Mouse (Mus musculus): ENCODE measurements at regions not wholly inside any gene's neighbourhood (a gene's known extent, or its start where the extent isn't known, plus 50 kb on each side); places are given as distances from the start of the nearest gene placed in this dataset.

DNA sequence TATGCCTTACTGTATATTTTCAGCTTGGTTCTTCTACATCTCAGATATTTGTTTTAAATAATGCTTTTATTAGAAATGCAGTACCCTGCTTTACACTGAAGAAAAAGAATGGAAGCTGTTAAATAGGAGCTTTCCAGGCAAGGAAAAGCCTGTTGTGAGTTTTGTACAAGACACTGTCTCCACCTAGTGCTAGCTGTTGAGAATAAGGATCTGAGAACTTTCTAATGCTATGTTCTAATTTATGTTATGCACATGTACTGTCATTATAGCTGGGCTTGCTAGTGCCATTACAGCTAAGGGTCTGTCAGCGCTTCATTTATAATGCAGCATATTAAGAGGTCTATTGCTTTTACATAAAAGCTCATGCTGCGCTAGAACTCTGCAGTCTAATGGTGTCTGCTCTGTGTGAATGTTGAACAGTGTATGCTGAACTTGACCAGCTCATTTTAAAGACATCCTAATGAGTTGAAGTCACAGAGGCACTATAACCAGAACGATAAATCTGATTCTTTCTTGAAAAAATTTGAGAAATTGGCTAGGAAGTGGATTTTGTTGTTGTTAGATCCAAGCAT lies 315.4 kb upstream of the Dnajc24 start:
- no peak for DNase-seq

- no peak for DNase-seq
These were observed 343.4 kb upstream of the Dnajc24 start for GRCm38 (mm10) chr2:106346781-106347180.

GRCm38 (mm10) chr2:106347249-106347648 lies 343.9 kb upstream of the Dnajc24 start:
- no peak for DNase-seq

- no peak for DNase-seq
These were observed 337.5 kb upstream of the Mpped2 start for GRCm38 (mm10) chr2:106355565-106355964.

DNA sequence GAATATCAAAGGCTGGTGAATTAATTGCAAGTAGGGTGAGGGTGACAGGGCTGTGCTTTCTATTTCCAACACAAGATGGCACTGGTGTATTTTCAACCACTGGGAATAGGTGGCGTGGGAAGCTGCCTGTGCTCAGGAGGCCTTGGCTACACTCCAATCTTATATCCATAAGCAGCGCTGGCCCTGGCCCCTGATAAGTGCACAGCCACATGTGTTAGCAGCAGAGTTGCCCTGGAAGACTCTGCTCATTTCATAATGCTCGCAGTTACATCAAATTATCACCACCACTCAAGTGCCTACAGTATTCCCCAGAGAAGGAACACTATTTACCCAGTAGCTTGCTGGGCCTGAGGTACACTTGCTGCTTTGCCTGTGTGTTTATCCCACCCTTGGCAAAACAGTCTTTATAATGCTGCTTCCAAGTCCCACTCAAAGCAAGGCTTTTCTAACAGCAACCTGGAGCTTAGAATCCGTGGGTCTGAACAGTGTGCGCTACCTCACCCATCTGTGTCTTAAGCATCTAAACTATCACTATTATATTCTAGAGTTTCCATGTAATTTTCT lies 337.0 kb upstream of the Mpped2 start:
- peak; percentile 60 for DNase-seq

DNA sequence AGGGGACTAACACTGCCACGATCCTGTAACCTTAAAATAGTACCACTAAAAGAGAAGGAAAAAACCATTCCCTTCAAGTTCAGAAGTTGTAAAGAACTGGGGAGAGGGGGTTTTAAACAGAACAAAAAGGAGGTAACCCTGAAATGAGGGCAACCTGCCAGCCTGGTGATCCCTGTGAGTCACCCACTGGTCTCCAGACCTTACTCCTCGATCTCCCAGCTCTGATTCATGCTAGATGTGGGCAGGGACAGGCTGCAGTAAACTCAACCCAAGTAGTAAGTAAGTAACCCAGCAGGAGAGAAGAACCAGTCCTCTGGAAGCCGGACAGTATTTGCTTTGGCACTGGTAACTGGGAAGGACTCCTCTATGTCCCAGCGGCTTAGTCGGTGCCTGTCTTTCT lies 324.4 kb upstream of the Mpped2 start:
- DNase-seq, result no peak

- DNase-seq, result peak; percentile 60
These were observed 309.4 kb upstream of the Mpped2 start for GRCm38 (mm10) chr2:106383415-106384285.

GRCm38 (mm10) chr2:106384286-106384595 lies 308.8 kb upstream of the Mpped2 start:
- DNase-seq, result peak; percentile 36

- peak; percentile 67 for DNase-seq
These were observed 308.2 kb upstream of the Mpped2 start for GRCm38 (mm10) chr2:106384842-106385241.

DNA sequence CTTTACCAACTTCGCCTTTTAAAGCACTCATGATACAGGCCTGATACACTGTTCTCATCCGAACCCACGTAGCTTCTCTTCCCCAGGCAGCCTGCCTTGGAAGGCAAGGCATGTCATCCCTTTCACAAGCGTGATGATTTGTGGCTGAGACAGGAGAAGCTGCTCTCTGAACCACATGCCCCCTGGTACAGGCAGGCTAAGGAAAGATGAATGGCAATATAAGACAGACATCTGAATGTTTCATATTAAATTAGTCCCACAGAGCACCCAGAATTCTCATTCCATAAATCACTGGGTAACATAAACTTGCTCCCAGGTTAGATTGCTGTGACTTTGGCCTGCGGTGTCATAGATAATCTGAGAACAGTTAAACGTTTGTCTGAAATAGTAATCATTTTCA lies 280.9 kb upstream of the Mpped2 start:
- DNase-seq, result no peak

DNA sequence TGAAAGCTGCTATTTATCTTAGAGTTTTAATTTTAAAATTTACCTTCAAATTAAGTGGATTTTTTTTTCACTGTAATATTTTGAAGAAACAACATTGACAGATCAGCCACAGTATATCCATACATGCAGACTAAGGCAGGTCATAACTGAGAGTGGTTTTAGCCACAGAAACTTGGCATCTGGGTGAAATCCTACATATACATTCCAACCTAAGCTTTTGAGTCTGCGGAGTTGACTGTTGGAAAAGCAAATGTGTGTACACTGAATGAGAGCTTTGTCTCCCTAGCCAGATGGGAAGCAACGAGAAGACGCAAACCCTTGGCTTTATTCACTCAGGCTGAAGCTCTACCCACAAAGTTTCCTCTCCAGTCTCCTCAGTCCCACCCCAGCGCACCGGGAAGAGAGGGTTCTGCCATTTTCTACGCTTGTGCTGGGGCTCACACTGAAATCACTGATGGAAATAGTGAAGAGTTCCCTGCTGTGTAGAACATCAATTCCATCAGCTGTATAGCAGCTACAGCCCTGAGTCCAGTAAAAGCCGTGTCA lies 277.5 kb upstream of the Mpped2 start:
- DNase-seq, result no peak

DNA sequence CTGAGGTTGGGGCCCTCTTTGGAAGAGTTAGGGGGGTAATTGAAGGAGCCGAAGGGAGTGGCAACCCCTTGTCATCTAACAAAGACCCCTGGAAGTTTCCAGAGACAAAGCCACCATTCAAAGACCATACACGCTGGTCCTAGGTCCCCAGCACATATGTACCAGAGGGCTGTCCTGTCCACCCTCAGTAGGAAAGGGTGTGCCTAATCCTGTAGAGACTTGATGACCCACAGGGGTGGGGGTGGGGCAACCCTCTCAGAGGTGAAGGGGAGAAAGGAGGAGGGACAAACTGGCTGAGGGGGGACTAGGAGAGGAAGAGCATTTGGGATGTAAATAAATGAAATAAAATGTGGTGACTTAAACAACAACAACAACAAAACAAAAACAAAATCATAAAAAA lies 274.9 kb upstream of the Mpped2 start:
- no peak for DNase-seq

DNA sequence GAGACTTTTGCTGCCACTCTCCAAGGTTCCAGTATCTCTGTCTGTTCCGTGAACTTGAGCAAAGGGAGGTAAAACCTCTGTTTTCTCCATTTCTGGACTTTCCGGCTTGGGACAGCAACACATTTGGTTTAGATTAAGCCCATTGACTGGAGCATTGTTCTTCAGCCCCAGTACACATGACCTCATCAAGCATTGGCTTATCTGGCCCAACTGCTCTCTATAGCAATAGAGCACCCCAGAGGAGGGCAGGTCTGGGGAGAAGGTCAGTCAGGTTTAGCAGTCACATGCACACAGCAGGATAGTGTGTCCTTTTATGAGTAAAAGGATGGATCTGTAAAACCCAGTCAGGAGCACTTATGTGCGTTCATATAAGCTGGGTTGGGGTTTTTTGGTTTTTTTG lies 268.1 kb upstream of the Mpped2 start:
- DNase-seq, result no peak

DNA sequence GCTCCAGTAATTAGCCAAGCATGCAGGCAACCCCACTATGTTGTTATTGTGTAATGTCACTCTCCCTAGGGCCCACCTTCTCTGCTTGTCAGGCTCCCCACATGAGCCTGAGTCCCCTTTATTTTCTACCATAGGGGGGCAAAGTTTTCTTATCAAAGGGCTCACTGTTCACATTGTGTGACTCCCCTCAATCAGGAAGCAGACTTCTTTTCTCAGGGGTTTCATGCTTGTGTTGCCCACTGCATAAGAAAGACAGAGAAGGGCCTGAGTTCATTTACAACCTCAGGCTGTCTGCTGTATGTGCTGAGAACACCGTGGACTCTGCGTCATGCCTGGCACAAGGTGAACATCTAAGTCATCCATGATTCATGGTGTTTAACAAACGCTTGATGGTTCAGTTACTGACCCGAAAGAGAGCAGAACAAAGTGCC lies 267.6 kb upstream of the Mpped2 start:
- DNase-seq, result no peak

GRCm38 (mm10) chr2:106426010-106426409 lies 267.1 kb upstream of the Mpped2 start:
- no peak for DNase-seq

DNA sequence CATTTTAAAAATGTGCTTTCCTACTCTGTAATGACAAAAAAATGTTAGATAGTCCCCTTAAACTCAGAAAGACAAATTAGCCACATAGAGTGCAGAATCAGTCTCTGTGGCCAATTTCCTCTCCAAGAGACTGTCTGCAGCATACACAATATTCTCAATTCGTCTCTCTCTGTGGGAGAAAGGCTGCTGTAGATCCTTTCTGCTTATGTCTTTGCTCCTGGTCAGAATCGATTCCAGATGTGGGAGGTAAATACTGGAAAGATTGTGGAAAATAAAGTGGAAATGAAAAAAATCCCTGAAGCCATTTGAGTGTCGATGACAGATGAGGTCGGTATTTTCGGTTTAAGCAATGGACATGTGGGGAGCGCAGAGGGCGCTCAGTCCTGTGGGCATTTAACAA lies 265.8 kb upstream of the Mpped2 start:
- DNase-seq, result no peak

DNA sequence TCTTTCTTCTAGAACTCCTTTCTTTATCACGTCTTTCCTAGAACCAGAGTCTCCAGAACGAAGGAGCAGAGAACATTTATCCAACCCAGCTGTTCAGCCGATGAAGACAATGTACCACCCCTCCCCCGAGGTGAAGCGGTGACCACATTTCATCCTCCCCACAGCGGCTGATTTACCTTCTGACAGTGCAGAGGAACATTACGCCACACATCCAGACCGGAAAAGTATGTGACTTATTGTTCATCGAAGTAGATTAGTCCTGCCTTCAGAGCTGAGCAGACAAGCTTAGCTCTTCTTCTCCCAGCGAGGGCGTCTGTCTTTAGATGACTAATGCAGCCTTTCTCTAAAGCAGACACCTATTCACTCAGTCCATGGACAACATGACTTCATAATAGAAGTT lies 264.2 kb upstream of the Mpped2 start:
- no peak for DNase-seq

DNA sequence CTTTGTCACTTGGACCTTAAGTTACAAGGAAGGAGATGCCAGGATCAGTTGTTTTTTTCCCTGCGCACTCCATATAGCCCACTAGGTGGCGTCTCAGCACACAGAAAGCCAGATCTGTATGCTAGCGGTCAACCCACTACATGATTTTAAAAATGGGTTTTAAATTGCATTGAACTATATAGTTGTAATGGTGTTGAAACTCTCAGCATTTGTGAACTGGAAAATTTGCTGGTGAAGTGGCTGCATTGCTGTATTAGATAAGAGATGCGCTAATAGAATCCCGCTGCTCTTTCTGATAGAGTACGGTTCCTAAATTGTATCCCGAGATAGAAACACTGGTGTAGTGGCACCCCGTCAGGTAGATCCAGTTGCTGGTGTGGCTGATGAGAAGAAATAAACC lies 261.9 kb upstream of the Mpped2 start:
- peak; percentile 47 for DNase-seq

DNA sequence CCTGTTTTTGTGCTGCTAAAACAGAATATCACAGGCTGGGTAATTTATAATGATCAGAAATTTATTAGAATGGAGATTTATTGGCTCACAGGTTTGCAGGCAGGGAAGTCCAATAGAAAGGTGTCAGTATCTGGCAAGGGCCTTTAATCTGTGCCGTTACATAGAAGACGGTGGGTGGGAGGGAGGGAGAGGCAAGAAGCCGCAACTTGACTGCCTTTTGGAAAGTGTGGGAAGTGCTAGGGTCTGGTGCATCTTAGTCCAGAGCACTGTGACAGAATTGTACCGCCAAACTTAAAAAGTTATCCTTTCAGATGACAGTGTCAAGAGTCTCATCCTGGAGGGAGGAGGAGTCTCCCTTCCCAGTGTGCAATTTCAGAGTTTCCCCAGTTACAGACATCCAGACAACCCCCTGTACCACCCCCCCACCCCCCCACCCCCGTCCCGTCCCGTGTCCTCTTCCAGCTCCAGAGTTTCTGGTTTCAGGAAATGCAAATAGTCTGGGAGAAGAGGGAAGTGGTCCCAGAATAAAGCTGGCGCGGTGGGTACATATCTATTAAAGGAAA lies 261.4 kb upstream of the Mpped2 start:
- DNase-seq, result no peak

GRCm38 (mm10) chr2:106436136-106436535 lies 256.9 kb upstream of the Mpped2 start:
- DNase-seq, result no peak

DNA sequence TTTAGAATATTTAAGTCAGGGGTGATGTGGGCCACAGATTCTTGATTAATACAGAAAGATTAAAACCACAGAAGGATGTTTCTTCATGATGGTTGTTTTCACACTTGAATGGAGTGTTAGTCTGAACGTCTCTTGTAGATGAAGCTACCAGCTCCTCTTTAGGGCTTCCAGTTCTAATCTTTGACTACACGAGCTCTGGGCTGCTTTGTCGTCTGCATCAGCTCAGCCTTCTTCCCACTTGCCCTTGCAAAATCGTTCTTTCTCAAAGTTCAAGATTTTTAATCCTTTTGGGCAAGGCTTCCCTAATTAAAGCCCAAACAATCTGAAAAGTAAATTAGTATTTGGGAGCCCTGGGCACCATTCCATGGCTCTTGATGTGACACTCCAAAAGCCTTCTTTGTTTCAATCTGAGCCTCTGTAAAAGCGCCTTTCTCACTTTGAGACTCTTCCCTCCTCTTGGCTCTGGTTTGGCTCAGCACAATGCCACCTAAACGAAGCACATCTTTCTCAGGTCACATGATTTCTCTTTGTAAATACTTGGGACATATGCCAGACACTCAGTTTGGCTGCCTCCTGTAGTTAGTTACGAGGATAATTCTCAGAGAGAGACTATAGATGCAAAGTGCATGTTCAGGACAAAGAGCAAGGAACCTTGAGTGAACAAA lies 238.6 kb upstream of the Mpped2 start:
- DNase-seq, result no peak

DNA sequence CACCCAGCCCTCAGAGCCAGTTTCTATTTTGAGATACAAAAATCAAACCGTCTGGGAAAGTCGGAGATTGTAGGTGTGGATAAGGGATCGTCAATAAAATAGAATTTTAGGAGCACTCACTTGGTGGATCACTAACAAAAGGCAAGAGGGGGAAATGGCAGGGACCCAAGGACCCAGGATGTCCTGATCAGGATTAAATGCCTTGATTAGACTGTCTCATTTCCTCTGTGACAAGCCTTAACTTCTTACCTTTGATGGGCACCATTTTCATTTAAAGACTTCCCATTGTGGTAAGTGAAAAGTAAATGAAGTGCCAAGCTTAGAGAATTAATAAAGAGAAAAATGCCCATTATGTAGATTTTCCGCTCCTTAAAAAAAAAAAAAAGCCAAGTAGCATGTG lies 238.0 kb upstream of the Mpped2 start:
- DNase-seq, result no peak

- no peak for DNase-seq
These were observed 237.1 kb upstream of the Mpped2 start for GRCm38 (mm10) chr2:106455972-106456371.

Data from cerebellum, adult 11-12 months (tissue).